Mouse (Mus musculus) cerebellum, adult 2 months (tissue): ENCODE data around the gene Clcn7. TPM values are rescaled to one million over a fixed set of nuclear protein-coding genes. Genes with fewer than 3 reads are reported as not detected.
A peak's percentile ranks its signal among the peaks of the same experiment; 100 is the strongest.

Experiments
- DNase-seq, 2 experiments: peaks; one replicate each; pipeline ENCODE4 v3.0.0; 2021
- H3K27ac ChIP-seq: fragments of 200-500 bp; 2 replicates; pipeline ENCODE4 v1.5.1; 2012; ENCODE audit warnings: low read length, control low read depth, inconsistent platforms; ENCODE audit not compliant: insufficient read depth
- H3K27me3 ChIP-seq: fragments of 200-500 bp; 2 replicates; pipeline ENCODE4 v1.6.1; 2012; ENCODE audit warnings: inconsistent platforms, mild to moderate bottlenecking, low read length, moderate library complexity; ENCODE audit not compliant: control insufficient read depth, insufficient read depth
- H3K4me1 ChIP-seq: fragments of 200-500 bp; 2 replicates; pipeline ENCODE4 v1.6.1; 2011; ENCODE audit warnings: low read length; ENCODE audit not compliant: control insufficient read depth, insufficient read depth
- H3K4me3 ChIP-seq: fragments of 200-500 bp; replicated peaks from 2 replicates; pipeline ENCODE3; 2011; ENCODE audit warnings: mild to moderate bottlenecking, low read depth, low read length, control low read depth; ENCODE audit not compliant: insufficient read depth
- CTCF ChIP-seq: fragments of 200-500 bp; IDR thresholded peaks from 2 replicates; pipeline ENCODE4 v1.5.1; 2011; ENCODE audit warnings: low read depth, mild to moderate bottlenecking, control low read depth, low read length, moderate library complexity, borderline replicate concordance; ENCODE audit not compliant: insufficient read depth
- POLR2A ChIP-seq: fragments of 200-500 bp; IDR thresholded peaks from 2 replicates; pipeline ENCODE4 v1.6.1; 2011; ENCODE audit warnings: low read length, control low read depth, borderline replicate concordance; ENCODE audit not compliant: insufficient read depth
- WGBS: fragments of 180-500 bp; shearing (Covaris S2); methylation state at CpG from one replicate; pipeline ENCODE4 v1.1.7; 2018; 5-methylcytosine and 5-hydroxymethylcytosine counted together
- polyA plus RNA-seq: library from polyadenylated mRNA; depleted of rRNA; stranded (reverse); fragments of >200 nt; gene quantifications from 2 replicates; pipeline ENCODE4 v1.2.3, GENCODE M21; 2012

The Clcn7 gene
- polyA plus RNA-seq, 1 experiment = 50.3 TPM

DNA sequence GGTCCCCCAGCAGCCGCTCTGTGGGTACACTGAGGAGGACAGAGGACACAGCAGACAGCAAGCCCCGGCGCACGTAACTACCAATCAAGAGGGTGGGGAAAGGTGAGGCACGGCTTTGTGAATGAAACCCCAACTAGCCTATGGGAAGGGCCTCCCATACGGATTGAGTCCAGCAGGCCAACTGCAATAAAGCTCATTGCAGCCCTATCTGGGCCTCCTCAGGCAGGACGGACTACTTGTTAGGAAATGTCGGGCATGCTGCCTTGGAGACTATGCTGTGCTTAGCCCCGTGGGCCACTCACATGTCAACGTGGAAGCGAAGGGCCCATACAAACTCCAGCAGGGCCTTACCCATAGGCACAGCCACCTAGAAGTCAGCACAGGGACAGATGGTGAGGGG lies 31.9 kb upstream of the Clcn7 start:
- TF ChIP-seq CTCF (no peak), POLR2A (no peak)
- no peak overlapping the region for H3K4me3 ChIP-seq
- H3K27ac ChIP-seq = no peak overlapping the region
- WGBS = 91% methylated on average over 11 of the region's 11 CpGs
- peaks cover 9% of the 10 kb centered on the region; the same call in 1 of the 2 replicates for H3K4me1 ChIP-seq
- H3K27me3 ChIP-seq = no peaks in the 10 kb centered on the region
- DNase-seq = no peak

DNA sequence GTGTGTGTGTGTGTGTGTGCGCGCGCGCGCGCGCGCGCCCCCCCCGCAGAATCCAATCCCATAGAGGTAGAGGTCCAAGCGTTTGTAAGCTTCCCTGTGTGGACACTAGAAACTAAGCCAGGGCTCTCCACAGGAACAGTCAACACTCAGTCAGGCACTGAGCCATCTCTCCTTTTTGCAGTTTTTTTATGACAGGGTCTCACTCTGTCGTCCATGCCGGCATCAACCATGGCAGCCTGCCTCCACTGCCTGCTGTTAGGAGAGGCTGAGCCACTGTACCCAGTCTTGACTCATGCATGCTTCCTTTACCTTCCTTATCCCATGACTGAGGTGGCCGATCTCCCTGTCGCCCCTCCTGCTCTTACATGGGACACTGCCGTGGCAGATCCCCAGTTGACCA lies 25.4 kb upstream of the Clcn7 start:
- Histone ChIP-seq H3K27ac (no peak overlapping the region), H3K4me1 (peaks cover 31% of the 10 kb centered on the region), H3K27me3 (no peaks in the 10 kb centered on the region), H3K4me3 (no peak overlapping the region)
- TF ChIP-seq CTCF = no peak
- TF ChIP-seq POLR2A = no peak
- peak in 1 of 2 experiments; percentile 38 for DNase-seq
- 31% methylated on average over 16 of the region's 16 CpGs for WGBS

DNA sequence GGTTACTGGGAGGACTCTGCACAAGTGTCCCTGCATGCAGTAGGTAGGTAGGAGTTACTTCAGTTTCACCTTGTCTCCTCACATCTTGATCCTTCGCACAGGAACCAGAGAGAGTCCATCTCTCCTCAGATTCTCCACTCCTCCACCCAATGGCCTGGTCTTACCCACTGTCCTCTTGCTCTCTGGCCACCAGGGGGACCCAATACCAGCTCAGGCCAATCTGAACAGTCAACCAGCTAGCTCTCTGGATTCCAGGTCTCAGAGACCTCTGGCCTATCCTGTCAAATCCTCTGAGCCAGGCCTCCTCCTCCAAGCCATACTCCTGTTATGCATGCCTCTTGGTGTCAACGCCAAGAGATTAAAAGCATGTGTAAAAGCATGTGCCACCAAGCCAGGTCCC lies 23.6 kb upstream of the Clcn7 start:
- TF ChIP-seq CTCF (peak; percentile 66; the same call in 1 of the 2 replicates), POLR2A (no peak)
- no peak overlapping the region for H3K27ac ChIP-seq
- H3K4me3 ChIP-seq = no peak overlapping the region
- peak; percentile 48 to 61 for DNase-seq
- 71% methylated on average over 2 of the region's 2 CpGs for WGBS
- H3K27me3 ChIP-seq = no peaks in the 10 kb centered on the region
- H3K4me1 ChIP-seq = peaks cover 34% of the 10 kb centered on the region

DNA sequence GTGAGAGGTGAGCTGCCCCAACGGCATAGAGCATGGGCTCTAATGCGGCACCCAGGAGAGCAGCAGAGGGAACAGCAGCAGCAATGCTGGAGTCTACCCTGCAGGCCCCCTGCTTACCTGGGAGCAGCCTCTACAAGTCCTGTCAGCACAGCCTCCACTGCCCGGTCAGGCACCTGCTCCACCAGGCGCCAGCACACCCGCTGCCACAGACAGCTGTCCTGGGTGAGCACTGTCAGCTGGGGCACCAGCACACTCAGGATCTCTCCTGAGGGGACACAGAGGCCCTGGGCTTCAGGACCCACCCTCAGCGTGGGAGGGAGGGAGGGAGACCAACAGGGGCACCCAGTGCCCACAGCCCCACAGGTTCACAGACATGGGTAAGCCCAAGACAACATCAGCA lies 22.6 kb upstream of the Clcn7 start:
- TF ChIP-seq POLR2A (no peak), CTCF (no peak)
- no peak overlapping the region for H3K27ac ChIP-seq
- no peaks in the 10 kb centered on the region for H3K27me3 ChIP-seq
- H3K4me3 ChIP-seq = no peak overlapping the region
- peaks cover 34% of the 10 kb centered on the region for H3K4me1 ChIP-seq
- 71% methylated on average over 6 of the region's 6 CpGs for whole genome bisulfite sequencing
- DNase-seq = no peak

DNA sequence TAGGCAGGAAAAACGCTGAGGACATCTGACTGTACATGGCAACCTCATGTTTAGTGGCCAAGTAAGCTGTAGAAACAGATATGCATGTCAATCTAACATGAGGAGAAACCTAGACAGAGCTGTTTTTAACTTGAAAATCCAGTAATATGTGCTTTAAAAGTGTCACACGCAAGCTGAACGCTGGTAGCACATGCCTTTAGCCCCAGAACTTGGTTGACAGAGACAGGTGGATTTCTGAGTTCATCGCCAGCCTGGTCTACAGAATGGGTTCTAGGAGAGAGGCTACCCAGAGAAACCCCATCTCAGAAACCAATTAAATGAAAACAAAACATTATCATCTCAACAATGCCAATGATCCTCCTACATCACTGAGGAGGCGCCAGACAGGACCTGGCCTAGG lies 22.0 kb upstream of the Clcn7 start:
- H3K27me3 ChIP-seq = no peaks in the 10 kb centered on the region
- WGBS = 82% methylated on average over 5 of the region's 5 CpGs
- peak overlapping the region; percentile 82 for H3K27ac ChIP-seq
- H3K4me1 ChIP-seq = peaks cover 31% of the 10 kb centered on the region
- no peak for TF ChIP-seq CTCF
- no peak for TF ChIP-seq POLR2A
- no peak overlapping the region for H3K4me3 ChIP-seq
- no peak for DNase-seq

DNA sequence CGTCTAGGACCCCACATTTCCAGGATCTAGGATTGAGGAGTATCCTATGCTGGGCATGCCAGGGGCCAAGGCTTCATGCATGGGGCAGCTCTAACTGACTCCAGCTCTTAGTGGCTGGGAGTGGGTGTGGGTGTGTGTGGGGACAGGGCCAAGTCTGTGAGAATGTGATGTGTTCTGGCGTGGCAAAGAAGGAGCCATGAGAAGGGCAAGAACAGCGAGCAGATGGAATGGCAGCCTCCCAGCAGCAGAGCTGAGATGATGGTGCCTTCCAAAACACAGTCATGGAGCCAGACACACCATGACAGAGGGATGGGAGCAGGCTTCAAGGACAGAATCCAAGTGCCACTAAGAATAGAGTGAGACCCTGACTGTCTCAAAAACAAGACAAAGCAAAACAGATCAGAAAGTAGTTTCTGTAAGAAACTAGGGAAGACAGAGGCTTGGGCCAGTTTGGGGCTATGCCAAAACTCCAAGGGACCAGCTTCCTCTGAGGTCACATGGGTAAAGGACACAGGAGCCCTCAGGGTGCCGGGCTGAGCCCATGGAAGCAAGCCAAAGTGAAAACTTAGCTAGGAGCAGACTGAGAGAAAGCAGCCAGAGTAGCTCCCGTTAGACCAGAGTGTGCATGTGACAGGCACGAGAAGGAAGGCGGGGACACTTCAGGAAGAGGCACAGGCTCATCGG lies 21.3 kb upstream of the Clcn7 start:
- Histone ChIP-seq H3K4me3 (no peak overlapping the region), H3K27ac (peak overlapping the region; percentile 82), H3K4me1 (peaks cover 31% of the 10 kb centered on the region), H3K27me3 (no peaks in the 10 kb centered on the region)
- DNase-seq = peak; percentile 79 to 84
- TF ChIP-seq POLR2A (no peak), CTCF (no peak)
- WGBS = 7% methylated on average over 8 of the region's 8 CpGs

DNA sequence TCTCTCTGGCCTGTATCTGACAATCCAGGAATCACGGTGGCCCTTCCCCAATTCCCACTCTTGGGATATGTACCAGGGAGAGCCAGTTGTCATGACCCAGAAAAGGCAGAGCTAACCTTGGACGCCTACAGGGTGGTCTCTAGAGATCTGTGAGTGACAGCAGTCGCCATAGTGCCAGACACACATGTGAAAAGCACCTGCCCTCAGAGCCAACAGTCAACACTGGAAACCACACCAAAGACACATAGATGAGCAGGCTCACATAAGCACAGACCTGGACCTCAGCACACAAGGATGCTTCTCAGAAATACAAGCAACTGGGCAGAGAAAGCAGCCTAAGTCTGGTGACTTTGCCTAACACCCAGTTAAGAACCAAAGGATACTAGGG lies 20.8 kb upstream of the Clcn7 start:
- H3K27ac ChIP-seq = peak overlapping the region; percentile 82
- WGBS = 9% methylated on average over 3 of the region's 3 CpGs
- no peaks in the 10 kb centered on the region for H3K27me3 ChIP-seq
- no peak for DNase-seq
- H3K4me1 ChIP-seq = peaks cover 31% of the 10 kb centered on the region
- H3K4me3 ChIP-seq = no peak overlapping the region
- TF ChIP-seq POLR2A (no peak), CTCF (no peak)

DNA sequence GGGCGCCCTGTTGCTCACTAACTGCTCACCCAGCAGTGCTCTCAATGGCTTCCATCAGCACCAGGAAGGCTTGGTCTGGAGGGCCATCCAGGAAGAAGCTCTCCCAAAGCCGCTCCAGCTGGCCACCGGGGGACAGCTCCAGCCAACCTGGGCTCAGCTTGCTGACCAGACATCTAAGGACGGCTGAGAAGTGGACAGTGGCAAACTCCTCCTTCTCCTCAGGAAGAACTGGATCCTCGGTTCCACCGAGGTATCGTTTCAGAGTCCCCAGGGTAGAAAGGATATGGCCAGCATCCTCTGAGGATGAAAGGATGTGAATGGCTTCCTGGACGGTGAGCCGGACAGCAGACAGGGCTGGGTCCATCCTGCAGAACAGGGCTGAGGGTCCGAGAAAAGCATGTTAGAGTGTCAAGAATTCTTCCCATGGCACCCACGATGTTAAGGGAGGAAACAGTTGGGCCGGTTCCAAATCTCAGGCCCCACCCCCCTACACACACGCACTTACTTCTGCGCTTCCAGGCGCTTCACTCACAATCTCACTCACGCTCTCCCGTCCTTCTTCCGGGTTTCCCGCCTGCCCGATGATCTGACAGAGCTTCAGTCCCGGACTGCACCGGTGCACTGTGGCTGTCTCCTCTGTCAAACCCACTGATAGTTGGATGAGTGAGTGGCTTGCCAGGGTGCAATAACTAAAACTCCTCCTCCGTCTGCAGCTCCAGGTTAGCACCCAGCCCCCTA lies 18.1 kb upstream of the Clcn7 start:
- TF ChIP-seq CTCF (no peak), POLR2A (no peak)
- no peaks in the 10 kb centered on the region for H3K27me3 ChIP-seq
- H3K27ac ChIP-seq = peak overlapping the region; percentile 94
- H3K4me3 ChIP-seq = peak overlapping the region; percentile 79
- WGBS = 4% methylated on average over 23 of the region's 23 CpGs
- peak in 1 of 2 experiments; percentile 32 for DNase-seq
- H3K4me1 ChIP-seq = peaks cover 27% of the 10 kb centered on the region
